Mouse (Mus musculus) megakaryocyte, embryonic 14.5 days (primary cell): ENCODE results near the gene Mrgpre. TPM values are rescaled to one million over a fixed set of nuclear protein-coding genes. Genes with fewer than 3 reads are reported as not detected.

Source experiments
- H3K27me3 ChIP-seq: replicated peaks from 2 replicates; pipeline ENCODE3; 2012; ENCODE audit warnings: inconsistent platforms
- H3K36me3 ChIP-seq: replicated peaks from 2 replicates; pipeline ENCODE3; 2012; ENCODE audit warnings: low read length, inconsistent platforms, mixed read lengths
- H3K4me1 ChIP-seq: 2 replicates; pipeline ENCODE4 v1.6.1; 2012; ENCODE audit warnings: inconsistent platforms
- H3K4me3 ChIP-seq: replicated peaks from 2 replicates; pipeline ENCODE3; 2012; ENCODE audit warnings: moderate library complexity, mild to moderate bottlenecking, inconsistent platforms
- H3K9me3 ChIP-seq: 2 replicates; pipeline ENCODE4 v1.6.1; 2012; ENCODE audit warnings: inconsistent platforms
- FLI1 ChIP-seq: IDR thresholded peaks from 2 replicates; pipeline ENCODE4 v1.6.1; 2012; ENCODE audit warnings: low read length, inconsistent platforms, mixed read lengths
- GATA1 ChIP-seq: IDR thresholded peaks from 3 replicates; pipeline ENCODE4 v1.6.1; 2012; ENCODE audit warnings: mixed read lengths, low read length, inconsistent platforms, borderline replicate concordance
- polyA plus RNA-seq: library from polyadenylated mRNA; stranded (reverse); fragments of >175 nt; gene quantifications from 2 replicates; pipeline ENCODE4 v1.2.3, GENCODE M21; 2012; ENCODE audit warnings: low replicate concordance; ENCODE audit not compliant: insufficient read depth

The Mrgpre gene
- polyA plus RNA-seq, 1 experiment = 0.46 TPM

- H3K4me1 ChIP-seq = peaks cover 36% of the 10 kb centered on the region
- H3K36me3 ChIP-seq = peaks cover 33% of the 10 kb centered on the region
- TF ChIP-seq FLI1 = no peak
- TF ChIP-seq GATA1 = no peak
- H3K4me3 ChIP-seq = peak overlapping the region; percentile 23
- H3K9me3 ChIP-seq = no peaks in the 10 kb centered on the region
- no peaks in the 10 kb centered on the region for H3K27me3 ChIP-seq
These were observed 36.9 kb upstream of the Mrgpre start for GRCm38 (mm10) chr7:143821241-143821640.

- Histone ChIP-seq H3K4me3 (no peak overlapping the region), H3K27me3 (no peaks in the 10 kb centered on the region), H3K4me1 (peaks cover 24% of the 10 kb centered on the region), H3K36me3 (peaks cover 53% of the 10 kb centered on the region), H3K9me3 (no peaks in the 10 kb centered on the region)
- TF ChIP-seq GATA1 (no peak), FLI1 (no peak)
These were observed 34.9 kb upstream of the Mrgpre start for GRCm38 (mm10) chr7:143819201-143819600.

GRCm38 (mm10) chr7:143808909-143809308 is 24.6 kb upstream of the Mrgpre start:
- H3K27me3 ChIP-seq = no peaks in the 10 kb centered on the region

GRCm38 (mm10) chr7:143805199-143805624 is 20.9 kb upstream of the Mrgpre start:
- H3K36me3 ChIP-seq = peaks cover 95% of the 10 kb centered on the region
- H3K4me1 ChIP-seq = peaks cover 12% of the 10 kb centered on the region
- no peaks in the 10 kb centered on the region for H3K9me3 ChIP-seq
- no peak overlapping the region for H3K4me3 ChIP-seq
- H3K27me3 ChIP-seq = no peaks in the 10 kb centered on the region
- TF ChIP-seq FLI1 = no peak
- TF ChIP-seq GATA1 = no peak

More at GRCm38 (mm10) chr7:143808909-143809308, 24.6 kb upstream of the Mrgpre start:
- Histone ChIP-seq H3K4me1 (no peaks in the 10 kb centered on the region), H3K4me3 (no peak overlapping the region), H3K9me3 (peaks cover 8% of the 10 kb centered on the region), H3K36me3 (peaks cover 95% of the 10 kb centered on the region)
- no peak for TF ChIP-seq GATA1
- no peak for TF ChIP-seq FLI1

- Histone ChIP-seq H3K9me3 (no peaks in the 10 kb centered on the region), H3K36me3 (peaks cover 95% of the 10 kb centered on the region), H3K4me1 (peaks cover 28% of the 10 kb centered on the region), H3K27me3 (no peaks in the 10 kb centered on the region), H3K4me3 (peak overlapping the region; percentile 24)
- TF ChIP-seq GATA1 (no peak), FLI1 (no peak)
These were observed 17.1 kb upstream of the Mrgpre start for GRCm38 (mm10) chr7:143801195-143802065.

- no peak for TF ChIP-seq FLI1
- TF ChIP-seq GATA1 = no peak
- Histone ChIP-seq H3K4me1 (peaks cover 28% of the 10 kb centered on the region), H3K36me3 (peaks cover 95% of the 10 kb centered on the region), H3K27me3 (no peaks in the 10 kb centered on the region), H3K4me3 (no peak overlapping the region), H3K9me3 (no peaks in the 10 kb centered on the region)
These were observed 16.5 kb upstream of the Mrgpre start for GRCm38 (mm10) chr7:143800770-143801169.

- Histone ChIP-seq H3K4me3 (no peak overlapping the region), H3K9me3 (no peaks in the 10 kb centered on the region), H3K4me1 (peaks cover 28% of the 10 kb centered on the region), H3K36me3 (peaks cover 90% of the 10 kb centered on the region), H3K27me3 (no peaks in the 10 kb centered on the region)
- no peak for TF ChIP-seq FLI1
- TF ChIP-seq GATA1 = no peak
These were observed 14.5 kb upstream of the Mrgpre start for GRCm38 (mm10) chr7:143798783-143799182.

GRCm38 (mm10) chr7:143793121-143793520 is 8.8 kb upstream of the Mrgpre start:
- Histone ChIP-seq H3K4me3 (no peak overlapping the region), H3K4me1 (no peaks in the 10 kb centered on the region), H3K27me3 (peaks cover 27% of the 10 kb centered on the region), H3K9me3 (peaks cover 20% of the 10 kb centered on the region), H3K36me3 (peaks cover 34% of the 10 kb centered on the region)
- no peak for TF ChIP-seq GATA1
- no peak for TF ChIP-seq FLI1

GRCm38 (mm10) chr7:143792336-143792985 is 8.2 kb upstream of the Mrgpre start:
- Histone ChIP-seq H3K9me3 (peaks cover 20% of the 10 kb centered on the region), H3K36me3 (peaks cover 28% of the 10 kb centered on the region), H3K4me1 (no peaks in the 10 kb centered on the region), H3K27me3 (peaks cover 27% of the 10 kb centered on the region), H3K4me3 (no peak overlapping the region)
- TF ChIP-seq FLI1 = no peak
- TF ChIP-seq GATA1 = no peak

- Histone ChIP-seq H3K36me3 (no peaks in the 10 kb centered on the region), H3K27me3 (peaks cover 76% of the 10 kb centered on the region), H3K9me3 (no peaks in the 10 kb centered on the region), H3K4me3 (peak overlapping the region; percentile 91), H3K4me1 (peaks cover 38% of the 10 kb centered on the region)
- TF ChIP-seq GATA1 (no peak), FLI1 (no peak)
These were observed 813 bp downstream of the Mrgpre start for GRCm38 (mm10) chr7:143783378-143783995.
